Mouse (Mus musculus) spleen, adult 2 months (tissue): ENCODE data around the gene Rapsn. TPM values are rescaled to one million over a fixed set of nuclear protein-coding genes. Genes with fewer than 3 reads are reported as not detected.
"Not testable (repeated sequence)": the region's sequence is repeated elsewhere in the genome, so short reads cannot be mapped to it uniquely, and the experiment has no call there.

ENCODE experiments used
- DNase-seq, 2 experiments: peaks; one replicate each; pipeline versions ENCODE4 v3.0.0 to v3.0.0-alpha.2; 2012 to 2021; ENCODE audit warnings: low spot score in 2 of 2, low read depth in 1 of 2
- H3K27ac ChIP-seq: fragments of 200-500 bp; 2 replicates; pipeline ENCODE4 v1.5.1; 2012; ENCODE audit warnings: low read length, inconsistent platforms; ENCODE audit not compliant: insufficient read depth
- H3K27me3 ChIP-seq: fragments of 200-500 bp; 2 replicates; pipeline ENCODE4 v1.6.1; 2012; ENCODE audit warnings: mild to moderate bottlenecking, moderate library complexity, low read length, inconsistent platforms; ENCODE audit not compliant: control insufficient read depth, insufficient read depth
- H3K36me3 ChIP-seq: fragments of 200-500 bp; 2 replicates; pipeline ENCODE4 v1.6.1; 2012; ENCODE audit warnings: mild to moderate bottlenecking, low read length, inconsistent platforms; ENCODE audit not compliant: control insufficient read depth, insufficient read depth
- H3K4me1 ChIP-seq: fragments of 200-500 bp; 2 replicates; pipeline ENCODE4 v1.6.1; 2011; ENCODE audit warnings: inconsistent platforms; ENCODE audit not compliant: control insufficient read depth, insufficient read depth, insufficient read length
- H3K4me3 ChIP-seq: fragments of 200-500 bp; 2 replicates; pipeline ENCODE4 v1.5.1; 2011; ENCODE audit warnings: mild to moderate bottlenecking, inconsistent platforms; ENCODE audit not compliant: insufficient read depth, insufficient read length; ENCODE audit errors: extremely low read depth
- CTCF ChIP-seq: fragments of 200-500 bp; IDR thresholded peaks from 2 replicates; pipeline ENCODE4 v1.5.1; 2011; ENCODE audit warnings: mild to moderate bottlenecking, inconsistent platforms; ENCODE audit not compliant: insufficient read depth, insufficient read length, insufficient replicate concordance; ENCODE audit errors: extremely low read depth
- POLR2A ChIP-seq: fragments of 200-500 bp; IDR thresholded peaks from 2 replicates; pipeline ENCODE4 v1.6.1; 2011; ENCODE audit warnings: low read depth, low read length, inconsistent platforms
- WGBS: fragments of 180-500 bp; shearing (Covaris S2); methylation state at CpG from one replicate; pipeline ENCODE4 v1.1.7; 2018; 5-methylcytosine and 5-hydroxymethylcytosine counted together
- polyA plus RNA-seq: library from polyadenylated mRNA; depleted of rRNA; stranded (reverse); fragments of >200 nt; gene quantifications from 2 replicates; pipeline ENCODE4 v1.2.3, GENCODE M21; 2012

Gene Rapsn
- polyA plus RNA-seq, 1 experiment: 1.6 TPM

GRCm38 (mm10) chr2:91041786-91042185, 6.4 kb downstream of the Rapsn start:
- H3K27ac ChIP-seq: no peak overlapping the region
- H3K4me1 ChIP-seq: peaks cover 3% of the 10 kb centered on the region; the same call in 1 of the 2 replicates
- TF ChIP-seq CTCF: no peak
- no peak for TF ChIP-seq POLR2A
- no peak overlapping the region for H3K4me3 ChIP-seq
- H3K27me3 ChIP-seq: no peaks in the 10 kb centered on the region
- no peak for DNase-seq
- H3K36me3 ChIP-seq: no peaks in the 10 kb centered on the region
- 74% methylated on average over 8 of the region's 8 CpGs for WGBS

DNA sequence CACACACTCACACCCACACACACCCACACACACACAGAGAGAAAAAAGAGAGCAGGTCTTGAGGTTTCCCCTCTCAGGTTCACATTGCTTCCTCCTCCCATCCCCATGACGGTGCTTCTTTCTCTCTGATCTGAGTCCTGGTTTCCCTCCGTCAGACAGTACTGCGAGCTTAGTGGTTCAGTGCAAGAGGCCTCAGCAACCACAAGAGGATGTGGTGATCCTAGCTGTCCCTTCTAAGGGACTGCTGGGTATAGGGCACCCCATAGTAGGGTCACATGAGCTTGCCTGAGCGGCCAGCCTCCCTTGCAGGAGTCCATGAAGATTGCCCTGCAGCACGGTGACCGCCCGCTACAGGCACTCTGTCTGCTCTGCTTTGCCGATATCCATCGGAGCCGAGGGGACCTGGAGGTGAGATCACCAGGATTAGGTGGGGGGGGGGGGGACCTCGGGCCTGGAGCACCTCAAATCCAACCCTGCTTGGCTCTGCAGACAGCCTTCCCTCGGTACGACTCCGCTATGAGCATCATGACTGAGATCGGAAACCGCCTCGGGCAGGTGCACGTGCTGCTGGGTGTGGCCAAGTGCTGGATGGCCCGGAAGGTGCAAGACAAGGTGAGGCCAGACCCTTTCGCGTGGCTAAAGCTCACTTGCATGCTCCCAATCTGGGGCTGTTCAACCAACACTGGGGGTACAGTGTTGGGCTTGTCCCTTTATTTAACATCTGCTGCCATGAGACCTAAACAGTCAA, 7.4 kb downstream of the Rapsn start:
- Histone ChIP-seq H3K27ac (no peak overlapping the region), H3K4me3 (no peak overlapping the region), H3K4me1 (peaks cover 3% of the 10 kb centered on the region; the same call in 1 of the 2 replicates), H3K27me3 (no peaks in the 10 kb centered on the region), H3K36me3 (no peaks in the 10 kb centered on the region)
- DNase-seq: peak in 1 of 2 experiments; percentile 53
- TF ChIP-seq CTCF: no peak
- 22% methylated on average over 21 of the region's 21 CpGs for WGBS

- Histone ChIP-seq H3K4me1 (peaks cover 3% of the 10 kb centered on the region; the same call in 1 of the 2 replicates), H3K4me3 (no peak overlapping the region), H3K27me3 (no peaks in the 10 kb centered on the region), H3K27ac (no peak overlapping the region), H3K36me3 (no peaks in the 10 kb centered on the region)
- 80% methylated on average over 13 of the region's 13 CpGs for WGBS
- TF ChIP-seq CTCF (no peak), POLR2A (no peak)
- DNase-seq: no peak
These were observed 9.3 kb downstream of the Rapsn start for GRCm38 (mm10) chr2:91044727-91045126.

- not testable (repeated sequence) for H3K36me3 ChIP-seq, H3K4me3 ChIP-seq, H3K27me3 ChIP-seq, DNase-seq, H3K27ac ChIP-seq, H3K4me1 ChIP-seq
- WGBS: 88% methylated on average over 1 of the region's 1 CpGs
These were observed 10.4 kb downstream of the Rapsn start for GRCm38 (mm10) chr2:91045805-91046204.

- TF ChIP-seq CTCF: no peak
- TF ChIP-seq POLR2A: no peak
- 85% methylated on average over 9 of the region's 9 CpGs for WGBS
- DNase-seq: no peak
These were observed 11.9 kb downstream of the Rapsn start for GRCm38 (mm10) chr2:91047359-91047758.

GRCm38 (mm10) chr2:91051917-91052316, 16.5 kb downstream of the Rapsn start:
- Histone ChIP-seq H3K36me3 (peaks cover 12% of the 10 kb centered on the region), H3K27ac (no peak overlapping the region), H3K4me1 (peaks cover 4% of the 10 kb centered on the region; the same call in 1 of the 2 replicates), H3K27me3 (no peaks in the 10 kb centered on the region), H3K4me3 (no peak overlapping the region)
- WGBS: 43% methylated on average over 3 of the region's 3 CpGs
- no peak for DNase-seq
- no peak for TF ChIP-seq CTCF
- TF ChIP-seq POLR2A: no peak

More at GRCm38 (mm10) chr2:91047359-91047758, 11.9 kb downstream of the Rapsn start:
- H3K27me3 ChIP-seq: no peaks in the 10 kb centered on the region
- no peaks in the 10 kb centered on the region for H3K36me3 ChIP-seq
- no peak overlapping the region for H3K27ac ChIP-seq
- no peaks in the 10 kb centered on the region for H3K4me1 ChIP-seq
- no peak overlapping the region for H3K4me3 ChIP-seq

GRCm38 (mm10) chr2:91052752-91053151, 17.3 kb downstream of the Rapsn start:
- no peak for TF ChIP-seq CTCF
- Histone ChIP-seq H3K4me1 (peaks cover 4% of the 10 kb centered on the region; the same call in 1 of the 2 replicates), H3K36me3 (peaks cover 19% of the 10 kb centered on the region), H3K27me3 (no peaks in the 10 kb centered on the region), H3K4me3 (no peak overlapping the region), H3K27ac (no peak overlapping the region)
- WGBS: 37% methylated on average over 2 of the region's 2 CpGs
- no peak for DNase-seq
